Mouse (Mus musculus) adrenal gland, adult 18-20 months (tissue): Measurements from ENCODE around the gene Bche. TPM values are rescaled to one million over a fixed set of nuclear protein-coding genes. Genes with fewer than 3 reads are reported as not detected.

Source experiments
- DNase-seq, 2 experiments: peaks; one replicate each; pipeline ENCODE4 v3.0.0; 2021 to 2022; ENCODE audit warnings: low spot score in 2 of 2
- long read RNA-seq, 2 experiments: library from polyadenylated mRNA; stranded (forward); transcript quantifications; one replicate each; pipeline ENCODE4 v2.0.0; 2021
- total RNA-seq, 2 experiments: library from RNA; stranded (reverse); gene quantifications; 1 replicate in 1 of 2; 2 replicates in 1 of 2; pipeline ENCODE4 v1.2.3; 2021

Bche gene
- 10 to 100 TPM in 1 of 2 experiments, 1 to 10 TPM in 1; 4.4 to 14.0 TPM for total RNA-seq
- long read RNA-seq, experiment 1, full-length matches to known transcripts: 6 of 6 reads
- long read RNA-seq, experiment 1, partial matches to known transcripts: 0 of 6 reads
- long read RNA-seq, experiment 1, other reads (novel, unspliced or antisense): 0 of 6 reads
- long read RNA-seq, experiment 2, full-length matches to known transcripts: 8 of 10 reads
- long read RNA-seq, experiment 2, partial matches to known transcripts: 1 of 10 reads
- long read RNA-seq, experiment 2, other reads (novel, unspliced or antisense): 1 of 10 reads

GRCm38 (mm10) chr3:73708410-73708714 lies at the start of gene Bche:
Gene Bche (minus strand): TSS chr3:73708415.
- DNase-seq: no peak

GRCm38 (mm10) chr3:73741998-73742397 lies 33.8 kb upstream of the Bche start:
- no peak for DNase-seq

GRCm38 (mm10) chr3:73731677-73732076 lies 23.5 kb upstream of the Bche start:
- no peak for DNase-seq

GRCm38 (mm10) chr3:73729511-73729910 lies 21.3 kb upstream of the Bche start:
- no peak for DNase-seq

GRCm38 (mm10) chr3:73725711-73726110 lies 17.5 kb upstream of the Bche start:
- DNase-seq: no peak

GRCm38 (mm10) chr3:73724869-73725268 lies 16.7 kb upstream of the Bche start:
- no peak for DNase-seq

- no peak for DNase-seq
Measured at GRCm38 (mm10) chr3:73717610-73718284, 9.5 kb upstream of the Bche start.

- no peak for DNase-seq
Measured at GRCm38 (mm10) chr3:73709871-73710270, 1.7 kb upstream of the Bche start.

GRCm38 (mm10) chr3:73707461-73708409 lies 480 bp downstream of the Bche start:
- DNase-seq: peak; percentile 4 to 30

- no peak for DNase-seq
Measured at GRCm38 (mm10) chr3:73706544-73706943, 1.7 kb downstream of the Bche start.

- no peak for DNase-seq
Measured at GRCm38 (mm10) chr3:73698889-73699288, 9.3 kb downstream of the Bche start.

GRCm38 (mm10) chr3:73673333-73673732 lies 34.9 kb downstream of the Bche start:
- DNase-seq: no peak

GRCm38 (mm10) chr3:73668172-73668571 lies 40.0 kb downstream of the Bche start:
- no peak for DNase-seq

- no peak for DNase-seq
Measured at GRCm38 (mm10) chr3:73667245-73668131, 40.7 kb downstream of the Bche start.

- no peak for DNase-seq
Measured at GRCm38 (mm10) chr3:73650281-73650680, 57.9 kb downstream of the Bche start.

- DNase-seq: no peak
Measured at GRCm38 (mm10) chr3:73647064-73647463, 61.2 kb downstream of the Bche start.

GRCm38 (mm10) chr3:73611421-73611820 lies 96.8 kb downstream of the Bche start:
- no peak for DNase-seq

- no peak for DNase-seq
Measured at GRCm38 (mm10) chr3:73591757-73592533, 116.3 kb downstream of the Bche start.
